ENCODE assay signal across 9 mouse cellular contexts in genomic region chr6:52825535-52825934, GRCm38 (mm10).
DNase-seq lines count a peak whose midpoint lies in the region; ATAC-seq and TF ChIP-seq lines count a peak whose summit lies in the region.
"Had no signal": no experiment of that assay in that cellular context is flagged by ENCODE, and none has a peak within 500 bp of the region (broad histone marks: within the 10 kb centered on the region; RNA-seq: fewer than 3 reads in every experiment).

No protein-coding gene starts in this region.

- no peak for TF ChIP-seq POLR2A in thymus, adult 2 months (IDR thresholded peaks at IDR 0.05; ENCODE audit: control insufficient read depth, extremely low read depth, insufficient read depth, low read length, poor library complexity)

- peak; percentile 89 for ATAC-seq in neutrophil, adult 5-6 weeks (ENCODE audit: extremely low read depth, insufficient number of reproducible peaks, low FRiP score, poor library complexity, severe bottlenecking)

- 58% methylated on average over 5 of the region's 5 CpGs for WGBS in thymus, adult 2 months

- intact Hi-C loops in heart, postnatal 10 days (cut with DNase I) = no loop called here

- no peak overlapping the region for H3K27ac ChIP-seq in thymus, adult 2 months (ENCODE audit: control insufficient read depth, insufficient read depth, low read length)
- H3K27ac ChIP-seq: heart, embryonic 15.5 days had no signal

- H3K4me1 ChIP-seq in thymus, adult 2 months (replicated peaks; ENCODE audit: control insufficient read depth, insufficient read depth, low read length) = peaks cover 3% of the 10 kb centered on the region; the same call in 1 of the 2 replicates

- H3K27me3 ChIP-seq in thymus, adult 2 months (ENCODE audit: control insufficient read depth, insufficient read depth, low read length) = no peaks in the 10 kb centered on the region
- H3K27me3 ChIP-seq: heart, embryonic 15.5 days had no signal

- no peak overlapping the region for H3K4me3 ChIP-seq in thymus, adult 2 months (ENCODE audit: control insufficient read depth, insufficient read depth, low read length)
- H3K4me3 ChIP-seq: heart, embryonic 15.5 days had no signal

- DNase-seq in heart, adult 11 months = peak; percentile 92
- no peak for DNase-seq in heart, postnatal 10 days
- peak; percentile 34 for DNase-seq in CD4-positive, CD25-positive, alpha-beta regulatory T cell, adult 2 months (ENCODE audit: low read depth, low spot score)
- peak; percentile 17 for DNase-seq in c-Kit-positive CD71-positive TER-119-positive erythroid progenitor cells, embryonic 14.5 days (ENCODE audit: low spot score)
- DNase-seq in layer of hippocampus, adult 9-11 months = peak; percentile 79
- no peak for DNase-seq in thymus, adult 2 months
- no peak for DNase-seq in spleen, adult 12 weeks (ENCODE audit: low spot score)

- TF ChIP-seq CTCF in thymus, adult 2 months (IDR thresholded peaks at IDR 0.05; ENCODE audit: borderline replicate concordance, control insufficient read depth, extremely low read depth, insufficient read depth, low read length, poor library complexity) = no peak

- no peaks in the 10 kb centered on the region for H3K36me3 ChIP-seq in thymus, adult 2 months (ENCODE audit: control insufficient read depth, insufficient read depth, low read length)
- H3K36me3 ChIP-seq: heart, embryonic 15.5 days had no signal

Comparison
In these comparisons a context has a peak if more than half of its experiments do, and no peak if none do; other contexts are left out.
1. DNase-seq: peak in heart, adult 11 months (single experiment), CD4-positive, CD25-positive, alpha-beta regulatory T cell, adult 2 months (single experiment), c-Kit-positive CD71-positive TER-119-positive erythroid progenitor cells, embryonic 14.5 days (single experiment) and layer of hippocampus, adult 9-11 months (single experiment); none in heart, postnatal 10 days (0 of 2), thymus, adult 2 months (single experiment) and spleen, adult 12 weeks (single experiment).